Mouse (Mus musculus) myocyte (in vitro differentiated cells): ENCODE measurements around the gene Gm11236.
"Not testable (repeated sequence)": the region's sequence is repeated elsewhere in the genome, so short reads cannot be mapped to it uniquely, and the experiment has no call there.

ENCODE experiments used
- MAX ChIP-seq: IDR thresholded peaks from one replicate; pipeline ENCODE4 v1.6.1; 2011; ENCODE audit warnings: low read depth, mild to moderate bottlenecking, control low read depth
- POLR2A ChIP-seq: IDR thresholded peaks from one replicate; pipeline ENCODE4 v1.6.1; 2011; ENCODE audit warnings: low read depth, mild to moderate bottlenecking, control low read depth, moderate library complexity; ENCODE audit not compliant: insufficient read length
- POLR2AphosphoS2 ChIP-seq: IDR thresholded peaks from one replicate; pipeline ENCODE4 v1.6.1; 2011; ENCODE audit warnings: low read depth, control low read depth; ENCODE audit not compliant: insufficient read length

- not testable (repeated sequence) for TF ChIP-seq POLR2A, MAX, POLR2AphosphoS2
Measured at GRCm38 (mm10) chr4:73607581-73607980, 30.3 kb upstream of the Gm11236 start, which contains the start of gene Gm11238.
